Mouse (Mus musculus) kidney, adult 2 months (tissue): ENCODE data around the gene Adk. TPM values are rescaled to one million over a fixed set of nuclear protein-coding genes. Genes with fewer than 3 reads are reported as not detected.

Experiments
- DNase-seq: peaks from one replicate; pipeline ENCODE4 v3.0.0; 2021
- H3K27ac ChIP-seq: fragments of 200-500 bp; 2 replicates; pipeline ENCODE4 v1.5.1; 2012; ENCODE audit warnings: low read depth, low read length, control low read depth, inconsistent platforms; ENCODE audit not compliant: insufficient read depth
- H3K27me3 ChIP-seq: fragments of 200-500 bp; replicated peaks from 2 replicates; pipeline ENCODE4 v1.6.1; 2012; ENCODE audit warnings: mild to moderate bottlenecking, moderate library complexity, low read length, inconsistent platforms; ENCODE audit not compliant: control insufficient read depth, insufficient read depth
- H3K36me3 ChIP-seq: fragments of 200-500 bp; 2 replicates; pipeline ENCODE4 v1.6.1; 2012; ENCODE audit warnings: mild to moderate bottlenecking, moderate library complexity, low read length, inconsistent platforms; ENCODE audit not compliant: control insufficient read depth, insufficient read depth
- H3K4me1 ChIP-seq: fragments of 200-500 bp; 2 replicates; pipeline ENCODE4 v1.6.1; 2011; ENCODE audit warnings: low read length; ENCODE audit not compliant: control insufficient read depth, insufficient read depth
- H3K4me3 ChIP-seq: fragments of 200-500 bp; 2 replicates; pipeline ENCODE4 v1.5.1; 2011; ENCODE audit warnings: mild to moderate bottlenecking, low read depth, low read length, control low read depth; ENCODE audit not compliant: insufficient read depth
- CTCF ChIP-seq: fragments of 200-500 bp; conservative IDR thresholded peaks from 2 replicates; pipeline ENCODE4 v1.5.1; 2011; ENCODE audit warnings: low read depth, mild to moderate bottlenecking, control low read depth, low read length, moderate library complexity, mixed read lengths; ENCODE audit not compliant: insufficient read depth, insufficient read length
- POLR2A ChIP-seq: fragments of 200-500 bp; IDR thresholded peaks from one replicate; pipeline ENCODE4 v1.6.1; 2011; ENCODE audit warnings: low read depth, low read length, control low read depth
- WGBS: fragments of 180-500 bp; shearing (Covaris S2); methylation state at CpG from one replicate; pipeline ENCODE4 v1.1.7; 2018; 5-methylcytosine and 5-hydroxymethylcytosine counted together
- polyA plus RNA-seq: library from polyadenylated mRNA; depleted of rRNA; stranded (reverse); fragments of >200 nt; gene quantifications from 2 replicates; pipeline ENCODE4 v1.2.3, GENCODE M21; 2012

Adk gene
- polyA plus RNA-seq, 1 experiment = 121 TPM

GRCm38 (mm10) chr14:21064321-21064720, 11.9 kb downstream of the Adk start:
- peak; percentile 26 for DNase-seq
- 24% methylated on average over 1 of the region's 1 CpGs for WGBS

GRCm38 (mm10) chr14:21065490-21066162, 13.3 kb downstream of the Adk start:
- H3K27ac ChIP-seq = no peak overlapping the region
- no peaks in the 10 kb centered on the region for H3K4me1 ChIP-seq

More at GRCm38 (mm10) chr14:21064321-21064720, 11.9 kb downstream of the Adk start:
- no peak overlapping the region for H3K27ac ChIP-seq
- no peak overlapping the region for H3K4me3 ChIP-seq
- TF ChIP-seq CTCF (no peak), POLR2A (no peak)
- no peaks in the 10 kb centered on the region for H3K36me3 ChIP-seq
- H3K27me3 ChIP-seq = no peaks in the 10 kb centered on the region
- H3K4me1 ChIP-seq = no peaks in the 10 kb centered on the region

GRCm38 (mm10) chr14:21069594-21069993, 17.2 kb downstream of the Adk start:
- WGBS = 89% methylated on average over 5 of the region's 5 CpGs
- Histone ChIP-seq H3K4me3 (no peak overlapping the region), H3K27me3 (no peaks in the 10 kb centered on the region), H3K36me3 (no peaks in the 10 kb centered on the region), H3K27ac (no peak overlapping the region), H3K4me1 (peaks cover 3% of the 10 kb centered on the region; the same call in 1 of the 2 replicates)
- DNase-seq = no peak
- TF ChIP-seq POLR2A (no peak), CTCF (peak; percentile 16; the same call in 1 of the 2 replicates)

More at GRCm38 (mm10) chr14:21065490-21066162, 13.3 kb downstream of the Adk start:
- H3K4me3 ChIP-seq = no peak overlapping the region
- WGBS = 64% methylated on average over 8 of the region's 8 CpGs
- no peaks in the 10 kb centered on the region for H3K36me3 ChIP-seq
- TF ChIP-seq CTCF = no peak
- TF ChIP-seq POLR2A = no peak
- no peak for DNase-seq
- H3K27me3 ChIP-seq = no peaks in the 10 kb centered on the region

DNA sequence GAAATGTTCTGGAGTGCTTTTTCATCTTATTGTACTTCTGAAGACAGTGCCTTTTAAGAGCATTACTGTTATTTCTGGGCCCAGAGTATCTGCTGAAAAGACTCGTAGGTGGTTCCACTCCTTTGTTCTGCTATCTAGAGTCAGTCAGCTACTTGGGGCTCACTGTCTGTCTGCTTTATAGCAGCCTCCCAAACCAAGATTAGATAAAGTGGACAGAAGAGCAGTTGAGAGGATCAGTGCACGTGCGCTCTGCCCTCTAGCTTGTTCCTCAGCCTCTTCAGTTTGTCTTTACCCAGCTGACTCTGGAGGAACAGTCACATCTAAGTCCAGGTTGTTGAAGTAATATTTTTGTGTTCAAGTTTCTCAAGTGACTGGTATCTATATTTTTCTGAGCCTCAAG, 21.6 kb downstream of the Adk start:
- H3K27ac ChIP-seq = no peak overlapping the region
- peaks cover 6% of the 10 kb centered on the region for H3K4me1 ChIP-seq
- 80% methylated on average over 3 of the region's 3 CpGs for WGBS
- DNase-seq = no peak
- no peaks in the 10 kb centered on the region for H3K27me3 ChIP-seq
- H3K36me3 ChIP-seq = no peaks in the 10 kb centered on the region
- no peak for TF ChIP-seq CTCF
- TF ChIP-seq POLR2A = no peak
- no peak overlapping the region for H3K4me3 ChIP-seq

- no peak overlapping the region for H3K27ac ChIP-seq
- H3K4me3 ChIP-seq = no peak overlapping the region
- peak; percentile 40 for DNase-seq
Measured at GRCm38 (mm10) chr14:21074398-21075320, 22.3 kb downstream of the Adk start.

DNA sequence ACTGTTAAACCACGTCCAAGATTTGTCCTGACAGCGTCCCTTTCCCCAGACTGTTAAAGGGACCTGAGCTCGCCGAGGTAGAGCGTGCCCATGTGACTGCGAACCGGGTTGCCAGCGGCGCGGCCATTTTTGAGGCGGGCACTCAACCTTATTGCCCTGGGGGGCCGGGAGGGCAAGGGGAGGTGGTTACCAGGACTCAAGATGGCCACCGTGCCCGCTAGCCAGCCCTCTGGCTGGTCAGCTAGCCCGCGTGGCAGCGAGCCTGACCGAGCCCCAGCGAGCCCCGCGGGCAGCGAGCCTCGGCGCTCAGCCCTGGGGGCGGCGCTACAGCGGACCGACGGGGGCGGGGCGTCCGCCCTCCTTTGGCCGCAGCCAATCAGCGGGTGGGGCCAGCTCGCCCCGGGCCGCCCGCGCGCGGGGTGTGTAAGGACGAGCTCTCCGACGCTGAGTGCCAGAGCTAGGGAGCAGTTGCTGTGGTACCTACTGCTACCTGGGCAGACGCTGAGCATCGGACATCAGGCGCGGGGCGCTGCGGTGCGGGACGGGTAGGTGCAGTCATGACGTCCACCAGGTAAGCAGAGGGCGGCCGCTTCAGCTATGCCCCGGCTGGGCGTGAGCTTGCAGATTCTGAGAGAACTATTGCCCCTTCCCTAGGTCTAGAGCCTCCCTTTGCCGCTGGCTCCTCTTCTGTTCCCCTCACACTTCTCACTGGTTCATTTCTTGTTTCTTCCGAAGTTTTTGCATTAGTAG, 23.6 kb downstream of the Adk start:
- under 1% methylated on average over 59 of the region's 59 CpGs for WGBS

More at GRCm38 (mm10) chr14:21074398-21075320, 22.3 kb downstream of the Adk start:
- Histone ChIP-seq H3K36me3 (no peaks in the 10 kb centered on the region), H3K27me3 (no peaks in the 10 kb centered on the region), H3K4me1 (peaks cover 6% of the 10 kb centered on the region)
- no peak for TF ChIP-seq POLR2A
- TF ChIP-seq CTCF = no peak
- WGBS = 48% methylated on average over 11 of the region's 11 CpGs

More for the DNA sequence above, 23.6 kb downstream of the Adk start:
- DNase-seq = peak; percentile 97
- Histone ChIP-seq H3K27me3 (no peaks in the 10 kb centered on the region), H3K27ac (peak overlapping the region; percentile 79), H3K36me3 (no peaks in the 10 kb centered on the region), H3K4me1 (peaks cover 6% of the 10 kb centered on the region), H3K4me3 (peak overlapping the region; percentile 72)
- no peak for TF ChIP-seq CTCF
- peak; percentile 72 for TF ChIP-seq POLR2A
